Mouse (Mus musculus): ENCODE data around the gene Ackr3.

DNA sequence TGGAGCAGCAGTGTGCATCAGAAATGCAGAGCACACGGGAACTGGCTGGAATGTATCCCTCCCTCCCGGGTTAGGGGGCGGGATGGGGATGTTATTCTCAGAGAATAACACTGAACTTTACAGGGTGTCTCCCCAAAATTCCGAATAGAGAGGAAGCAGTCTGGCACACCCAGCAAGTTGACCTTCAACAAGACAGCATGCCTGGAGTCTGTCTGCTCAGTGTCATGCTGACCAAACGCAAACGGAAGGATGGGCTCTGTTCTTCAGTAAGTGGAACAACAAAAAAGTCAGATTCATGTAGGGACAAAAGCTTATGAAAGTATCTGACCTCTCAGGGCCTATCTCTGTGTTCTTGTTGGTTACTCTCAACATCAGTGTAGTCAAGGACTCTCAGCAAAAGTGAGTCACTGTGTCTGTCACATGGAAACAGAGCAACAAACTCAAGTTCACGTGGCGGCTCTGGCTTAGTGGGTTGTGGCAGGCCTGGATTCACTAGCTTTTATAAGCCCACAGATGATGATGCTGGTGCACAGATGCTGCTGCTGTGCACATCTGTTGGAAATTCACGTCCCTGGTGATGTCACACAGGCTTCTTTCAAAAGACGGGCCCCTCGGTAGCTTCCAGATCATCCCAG is 54.6 kb downstream of the Ackr3 start:
- no peak for TF ChIP-seq POLR2A (IDR thresholded peaks at IDR 0.05; ENCODE audit: borderline replicate concordance, low read depth, low read length)
- no peak for TF ChIP-seq CTCF (IDR thresholded peaks at IDR 0.05; ENCODE audit: low read depth, low read length)
